Mouse (Mus musculus): ENCODE data around the gene Afg1l. TPM values are rescaled to one million over a fixed set of nuclear protein-coding genes. Genes with fewer than 3 reads are reported as not detected.

Gene Afg1l
- polyA plus RNA-seq, 1 experiment: not detected

DNA sequence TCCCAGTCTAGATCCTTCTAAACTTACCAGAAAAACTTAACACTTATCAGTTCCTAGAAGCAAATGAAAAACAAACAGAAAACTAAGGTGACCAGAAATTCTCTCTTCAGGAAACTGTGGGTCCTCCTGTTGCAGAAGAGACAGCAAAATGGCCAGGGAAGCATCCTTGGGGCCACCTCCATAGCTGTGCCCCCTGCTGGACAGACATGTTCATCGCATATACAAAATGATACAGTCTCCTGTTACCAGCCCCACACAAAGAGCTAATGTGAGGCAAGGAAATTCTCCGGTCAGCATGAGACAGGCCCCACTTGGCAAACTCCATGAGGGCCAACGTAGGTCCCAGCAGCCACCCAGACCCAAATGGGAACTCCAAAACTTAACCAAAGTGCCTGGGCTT lies 122.4 kb downstream of the Afg1l start:
- WGBS: 71% methylated on average over 3 of the region's 3 CpGs
- TF ChIP-seq CTCF (IDR thresholded peaks at IDR 0.05; ENCODE audit: insufficient read depth, low read depth, low read length): no peak

DNA sequence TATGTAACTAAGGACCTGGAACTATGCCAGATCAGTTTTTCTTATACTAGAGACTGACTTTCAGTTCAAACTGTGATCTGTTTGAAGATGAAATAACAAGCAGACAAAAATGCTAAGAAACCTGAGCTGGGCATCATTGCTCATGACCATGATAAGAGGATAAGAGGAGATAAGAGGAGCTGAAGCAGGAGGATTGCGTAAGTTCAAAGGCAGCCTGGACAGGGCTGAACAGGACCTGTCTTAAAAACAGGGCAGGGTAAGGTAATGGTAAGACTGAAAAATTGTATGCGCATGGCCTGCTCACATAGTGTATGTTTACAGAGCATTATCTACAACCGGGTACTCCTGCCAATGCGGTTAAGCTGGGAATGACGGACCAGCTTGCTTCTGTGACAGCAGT lies 130.4 kb downstream of the Afg1l start:
- no peaks in the 10 kb centered on the region for H3K4me1 ChIP-seq (ENCODE audit: control insufficient read depth, insufficient read depth, low read length)
- 93% methylated on average over 5 of the region's 5 CpGs for WGBS
- H3K4me3 ChIP-seq (ENCODE audit: insufficient read depth, low read depth, low read length): no peak overlapping the region
- TF ChIP-seq POLR2A (IDR thresholded peaks at IDR 0.05; ENCODE audit: insufficient read depth, low read depth, low read length): no peak
- TF ChIP-seq CTCF (IDR thresholded peaks at IDR 0.05; ENCODE audit: insufficient read depth, low read depth, low read length): no peak
- no peak overlapping the region for H3K27ac ChIP-seq (ENCODE audit: insufficient read depth, low read depth, low read length)

More for the DNA sequence above, 122.4 kb downstream of the Afg1l start:
- no peak overlapping the region for H3K4me3 ChIP-seq (ENCODE audit: insufficient read depth, low read depth, low read length)
- no peaks in the 10 kb centered on the region for H3K4me1 ChIP-seq (ENCODE audit: control insufficient read depth, insufficient read depth, low read length)
- no peak overlapping the region for H3K27ac ChIP-seq (ENCODE audit: insufficient read depth, low read depth, low read length)

- no peak for TF ChIP-seq CTCF (IDR thresholded peaks at IDR 0.05; ENCODE audit: insufficient read depth, low read depth, low read length)
- TF ChIP-seq POLR2A (IDR thresholded peaks at IDR 0.05; ENCODE audit: insufficient read depth, low read depth, low read length): no peak
- WGBS: 55% methylated on average over 5 of the region's 5 CpGs
- H3K27ac ChIP-seq (ENCODE audit: insufficient read depth, low read depth, low read length): no peak overlapping the region
Measured at GRCm38 (mm10) chr10:42347127-42347526, 131.2 kb downstream of the Afg1l start.

GRCm38 (mm10) chr10:42346179-42346877 lies 132.0 kb downstream of the Afg1l start:
- 63% methylated on average over 12 of the region's 12 CpGs for WGBS

More at GRCm38 (mm10) chr10:42347127-42347526, 131.2 kb downstream of the Afg1l start:
- no peak overlapping the region for H3K4me3 ChIP-seq (ENCODE audit: insufficient read depth, low read depth, low read length)
- H3K4me1 ChIP-seq (ENCODE audit: control insufficient read depth, insufficient read depth, low read length): no peaks in the 10 kb centered on the region

DNA sequence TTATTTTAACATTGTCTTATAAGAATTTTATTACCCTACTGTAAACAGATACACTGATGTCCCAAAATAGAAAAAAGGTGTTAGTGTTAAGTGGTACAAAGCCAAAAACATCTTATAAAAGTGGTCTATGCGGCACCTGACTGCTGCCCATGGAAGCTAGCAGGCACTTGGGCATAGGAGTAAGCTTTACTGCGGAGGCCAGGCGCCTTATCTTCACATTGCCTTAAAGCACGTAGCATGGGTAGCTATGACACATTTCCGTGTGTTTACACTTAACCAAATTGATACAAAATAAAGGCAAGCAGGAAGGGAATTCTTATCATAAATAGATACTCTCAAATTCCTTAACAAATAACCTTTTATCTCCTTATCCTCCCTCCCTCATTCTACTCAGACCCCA lies 135.7 kb downstream of the Afg1l start:
- TF ChIP-seq POLR2A (IDR thresholded peaks at IDR 0.05; ENCODE audit: insufficient read depth, low read depth, low read length) (no peak), CTCF (IDR thresholded peaks at IDR 0.05; ENCODE audit: insufficient read depth, low read depth, low read length) (no peak)
- no peak overlapping the region for H3K4me3 ChIP-seq (ENCODE audit: insufficient read depth, low read depth, low read length)
- H3K27ac ChIP-seq (ENCODE audit: insufficient read depth, low read depth, low read length): no peak overlapping the region
- no peaks in the 10 kb centered on the region for H3K4me1 ChIP-seq (ENCODE audit: control insufficient read depth, insufficient read depth, low read length)
- WGBS: 97% methylated on average over 5 of the region's 5 CpGs

More at GRCm38 (mm10) chr10:42346179-42346877, 132.0 kb downstream of the Afg1l start:
- Histone ChIP-seq H3K4me3 (ENCODE audit: insufficient read depth, low read depth, low read length) (no peak overlapping the region), H3K4me1 (ENCODE audit: control insufficient read depth, insufficient read depth, low read length) (no peaks in the 10 kb centered on the region), H3K27ac (ENCODE audit: insufficient read depth, low read depth, low read length) (no peak overlapping the region)
- TF ChIP-seq POLR2A (IDR thresholded peaks at IDR 0.05; ENCODE audit: insufficient read depth, low read depth, low read length) (no peak), CTCF (IDR thresholded peaks at IDR 0.05; ENCODE audit: insufficient read depth, low read depth, low read length) (no peak)

- H3K27ac ChIP-seq (ENCODE audit: insufficient read depth, low read depth, low read length): no peak overlapping the region
- WGBS: 94% methylated on average over 11 of the region's 11 CpGs
- TF ChIP-seq POLR2A (IDR thresholded peaks at IDR 0.05; ENCODE audit: insufficient read depth, low read depth, low read length) (no peak), CTCF (IDR thresholded peaks at IDR 0.05; ENCODE audit: insufficient read depth, low read depth, low read length) (no peak)
Measured at GRCm38 (mm10) chr10:42341815-42342457, 136.4 kb downstream of the Afg1l start.

DNA sequence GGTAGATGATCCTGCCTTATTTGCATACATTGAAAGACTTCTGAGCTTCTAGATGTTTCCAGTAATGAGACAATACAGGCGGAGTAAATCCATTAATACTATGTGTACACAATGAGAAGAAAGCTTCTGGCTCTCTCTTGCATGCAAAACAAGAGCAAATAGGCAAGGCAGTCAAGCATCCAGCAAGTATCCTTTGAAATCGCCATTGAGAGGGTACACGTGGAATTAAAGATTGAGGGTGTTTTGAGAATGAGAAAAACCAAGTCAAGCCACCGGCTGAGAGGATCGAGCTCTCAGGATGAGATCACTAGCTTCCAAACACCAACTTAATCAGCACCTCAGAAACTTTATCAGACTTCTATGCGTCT lies 138.0 kb downstream of the Afg1l start:
- Histone ChIP-seq H3K4me3 (ENCODE audit: insufficient read depth, low read depth, low read length) (no peak overlapping the region), H3K27ac (ENCODE audit: insufficient read depth, low read depth, low read length) (no peak overlapping the region), H3K4me1 (ENCODE audit: control insufficient read depth, insufficient read depth, low read length) (no peaks in the 10 kb centered on the region)
- TF ChIP-seq POLR2A (IDR thresholded peaks at IDR 0.05; ENCODE audit: insufficient read depth, low read depth, low read length): no peak
- no peak for TF ChIP-seq CTCF (IDR thresholded peaks at IDR 0.05; ENCODE audit: insufficient read depth, low read depth, low read length)
- 56% methylated on average over 6 of the region's 6 CpGs for WGBS

More at GRCm38 (mm10) chr10:42341815-42342457, 136.4 kb downstream of the Afg1l start:
- no peaks in the 10 kb centered on the region for H3K4me1 ChIP-seq (ENCODE audit: control insufficient read depth, insufficient read depth, low read length)
- no peak overlapping the region for H3K4me3 ChIP-seq (ENCODE audit: insufficient read depth, low read depth, low read length)

- no peak overlapping the region for H3K27ac ChIP-seq (ENCODE audit: insufficient read depth, low read depth, low read length)
- 52% methylated on average over 8 of the region's 8 CpGs for WGBS
- TF ChIP-seq POLR2A (IDR thresholded peaks at IDR 0.05; ENCODE audit: insufficient read depth, low read depth, low read length): no peak
- H3K4me1 ChIP-seq (ENCODE audit: control insufficient read depth, insufficient read depth, low read length): no peaks in the 10 kb centered on the region
- H3K4me3 ChIP-seq (ENCODE audit: insufficient read depth, low read depth, low read length): no peak overlapping the region
Measured at GRCm38 (mm10) chr10:42339773-42340425, 138.5 kb downstream of the Afg1l start.

GRCm38 (mm10) chr10:42338456-42338855 lies 139.9 kb downstream of the Afg1l start:
- H3K27ac ChIP-seq (ENCODE audit: insufficient read depth, low read depth, low read length): no peak overlapping the region
- whole genome bisulfite sequencing: 81% methylated on average over 9 of the region's 9 CpGs
- no peaks in the 10 kb centered on the region for H3K4me1 ChIP-seq (ENCODE audit: control insufficient read depth, insufficient read depth, low read length)
- TF ChIP-seq CTCF (IDR thresholded peaks at IDR 0.05; ENCODE audit: insufficient read depth, low read depth, low read length) (no peak), POLR2A (IDR thresholded peaks at IDR 0.05; ENCODE audit: insufficient read depth, low read depth, low read length) (no peak)
- H3K4me3 ChIP-seq (ENCODE audit: insufficient read depth, low read depth, low read length): no peak overlapping the region

Data from olfactory bulb, adult 2 months (tissue).